Mouse (Mus musculus) hindbrain, embryonic 16.5 days (tissue): Measurements from ENCODE around the gene Havcr2. TPM values are rescaled to one million over a fixed set of nuclear protein-coding genes. Genes with fewer than 3 reads are reported as not detected.

Experiments used
- polyA plus RNA-seq: library from polyadenylated mRNA; unstranded; fragments of >200 nt; fragmentation: Nextera tagmentation; extraction: Ambion mirVana; gene quantifications from 2 replicates; pipeline ENCODE4 v1.2.1, GENCODE M21; 2015

Gene Havcr2
- polyA plus RNA-seq, 1 experiment from 2014 or later: 0.21 TPM

Other genes with a start within 250 kb of the Havcr2 start
- gene Fndc9, start 219.4 kb upstream of the Havcr2 start, polyA plus RNA-seq: 2.7 and 3.8 TPM in 2 replicates
- gene Cyfip2, start 142.1 kb upstream of the Havcr2 start, polyA plus RNA-seq: 92.0 and 103 TPM in 2 replicates
- 0.09 TPM in 1 of 2 replicates, not detected in the other for gene Itk, start 65.4 kb upstream of the Havcr2 start, polyA plus RNA-seq
- not detected in 2 replicates for gene Fam71b, start 58.4 kb upstream of the Havcr2 start, polyA plus RNA-seq
- 59.2 and 59.8 TPM in 2 replicates for gene Med7, start 18.0 kb upstream of the Havcr2 start, polyA plus RNA-seq
- gene Gm12169, start 69.3 kb downstream of the Havcr2 start, polyA plus RNA-seq: not detected in 2 replicates
- not detected in 2 replicates for gene BC053393, start 116.6 kb downstream of the Havcr2 start, polyA plus RNA-seq
- not detected in 2 replicates for gene Dppa1, start 174.3 kb downstream of the Havcr2 start, polyA plus RNA-seq